Mouse (Mus musculus): ENCODE results near the gene Nt5c3b. TPM values are rescaled to one million over a fixed set of nuclear protein-coding genes. Genes with fewer than 3 reads are reported as not detected.

Gene Nt5c3b
- polyA plus RNA-seq, 1 experiment: 79.9 TPM

GRCm38 (mm10) chr11:100386586-100386985 lies 55.0 kb downstream of the Nt5c3b start:
- Histone ChIP-seq H3K27ac (ENCODE audit: insufficient read depth, low read length) (no peak overlapping the region), H3K27me3 (ENCODE audit: control insufficient read depth, insufficient read depth, low read length) (no peaks in the 10 kb centered on the region), H3K4me3 (replicated peaks; ENCODE audit: insufficient read depth, low read depth, low read length) (no peak overlapping the region), H3K4me1 (ENCODE audit: control insufficient read depth, insufficient read depth, low read length) (peaks cover 52% of the 10 kb centered on the region)
- TF ChIP-seq POLR2A (IDR thresholded peaks at IDR 0.05; ENCODE audit: borderline replicate concordance, insufficient read depth, low read length) (no peak), CTCF (IDR thresholded peaks at IDR 0.05; ENCODE audit: borderline replicate concordance, insufficient read depth, low read depth, low read length) (no peak)
- 70% methylated on average over 5 of the region's 5 CpGs for WGBS
- DNase-seq: no peak

- Histone ChIP-seq H3K4me1 (ENCODE audit: control insufficient read depth, insufficient read depth, low read length) (peaks cover 39% of the 10 kb centered on the region), H3K27ac (ENCODE audit: insufficient read depth, low read length) (no peak overlapping the region), H3K27me3 (ENCODE audit: control insufficient read depth, insufficient read depth, low read length) (no peaks in the 10 kb centered on the region), H3K4me3 (replicated peaks; ENCODE audit: insufficient read depth, low read depth, low read length) (no peak overlapping the region)
- TF ChIP-seq POLR2A (IDR thresholded peaks at IDR 0.05; ENCODE audit: borderline replicate concordance, insufficient read depth, low read length): no peak
- no peak for TF ChIP-seq CTCF (IDR thresholded peaks at IDR 0.05; ENCODE audit: borderline replicate concordance, insufficient read depth, low read depth, low read length)
- WGBS: 88% methylated on average over 3 of the region's 3 CpGs
- DNase-seq: no peak
These were observed 56.6 kb downstream of the Nt5c3b start for GRCm38 (mm10) chr11:100385016-100385415.

GRCm38 (mm10) chr11:100382682-100383081 lies 58.9 kb downstream of the Nt5c3b start:
- TF ChIP-seq CTCF (IDR thresholded peaks at IDR 0.05; ENCODE audit: borderline replicate concordance, insufficient read depth, low read depth, low read length) (no peak), POLR2A (IDR thresholded peaks at IDR 0.05; ENCODE audit: borderline replicate concordance, insufficient read depth, low read length) (no peak)
- WGBS: 79% methylated on average over 6 of the region's 6 CpGs
- Histone ChIP-seq H3K27ac (ENCODE audit: insufficient read depth, low read length) (no peak overlapping the region), H3K27me3 (ENCODE audit: control insufficient read depth, insufficient read depth, low read length) (no peaks in the 10 kb centered on the region), H3K4me1 (ENCODE audit: control insufficient read depth, insufficient read depth, low read length) (peaks cover 20% of the 10 kb centered on the region), H3K4me3 (replicated peaks; ENCODE audit: insufficient read depth, low read depth, low read length) (no peak overlapping the region)
- DNase-seq: no peak

- Histone ChIP-seq H3K4me1 (ENCODE audit: control insufficient read depth, insufficient read depth, low read length) (peaks cover 4% of the 10 kb centered on the region; the same call in 1 of the 2 replicates), H3K27me3 (ENCODE audit: control insufficient read depth, insufficient read depth, low read length) (no peaks in the 10 kb centered on the region), H3K27ac (ENCODE audit: insufficient read depth, low read length) (no peak overlapping the region), H3K4me3 (replicated peaks; ENCODE audit: insufficient read depth, low read depth, low read length) (no peak overlapping the region)
- TF ChIP-seq POLR2A (IDR thresholded peaks at IDR 0.05; ENCODE audit: borderline replicate concordance, insufficient read depth, low read length): no peak
- TF ChIP-seq CTCF (IDR thresholded peaks at IDR 0.05; ENCODE audit: borderline replicate concordance, insufficient read depth, low read depth, low read length): no peak
- 23% methylated on average over 4 of the region's 4 CpGs for WGBS
- no peak for DNase-seq
These were observed 62.3 kb downstream of the Nt5c3b start for GRCm38 (mm10) chr11:100379311-100379710.

- H3K4me1 ChIP-seq (ENCODE audit: control insufficient read depth, insufficient read depth, low read length): peaks cover 3% of the 10 kb centered on the region; the same call in 1 of the 2 replicates
- H3K27me3 ChIP-seq (ENCODE audit: control insufficient read depth, insufficient read depth, low read length): no peaks in the 10 kb centered on the region
- no peak for DNase-seq
- TF ChIP-seq POLR2A (IDR thresholded peaks at IDR 0.05; ENCODE audit: borderline replicate concordance, insufficient read depth, low read length) (no peak), CTCF (IDR thresholded peaks at IDR 0.05; ENCODE audit: borderline replicate concordance, insufficient read depth, low read depth, low read length) (no peak)
- H3K27ac ChIP-seq (ENCODE audit: insufficient read depth, low read length): no peak overlapping the region
- WGBS: 92% methylated on average over 5 of the region's 5 CpGs
- H3K4me3 ChIP-seq (replicated peaks; ENCODE audit: insufficient read depth, low read depth, low read length): no peak overlapping the region
These were observed 63.2 kb downstream of the Nt5c3b start for GRCm38 (mm10) chr11:100378446-100378845.

GRCm38 (mm10) chr11:100377989-100378388 lies 63.6 kb downstream of the Nt5c3b start:
- Histone ChIP-seq H3K4me3 (replicated peaks; ENCODE audit: insufficient read depth, low read depth, low read length) (no peak overlapping the region), H3K27me3 (ENCODE audit: control insufficient read depth, insufficient read depth, low read length) (no peaks in the 10 kb centered on the region), H3K4me1 (ENCODE audit: control insufficient read depth, insufficient read depth, low read length) (no peaks in the 10 kb centered on the region; the same call in 1 of the 2 replicates), H3K27ac (ENCODE audit: insufficient read depth, low read length) (no peak overlapping the region)
- no peak for DNase-seq
- WGBS: 94% methylated on average over 14 of the region's 14 CpGs
- TF ChIP-seq POLR2A (IDR thresholded peaks at IDR 0.05; ENCODE audit: borderline replicate concordance, insufficient read depth, low read length) (no peak), CTCF (IDR thresholded peaks at IDR 0.05; ENCODE audit: borderline replicate concordance, insufficient read depth, low read depth, low read length) (no peak)

GRCm38 (mm10) chr11:100376746-100377389 lies 64.7 kb downstream of the Nt5c3b start:
- Histone ChIP-seq H3K4me1 (ENCODE audit: control insufficient read depth, insufficient read depth, low read length) (no peaks in the 10 kb centered on the region; the same call in 1 of the 2 replicates), H3K4me3 (replicated peaks; ENCODE audit: insufficient read depth, low read depth, low read length) (no peak overlapping the region), H3K27me3 (ENCODE audit: control insufficient read depth, insufficient read depth, low read length) (no peaks in the 10 kb centered on the region), H3K27ac (ENCODE audit: insufficient read depth, low read length) (no peak overlapping the region)
- WGBS: 66% methylated on average over 21 of the region's 21 CpGs
- DNase-seq: no peak
- no peak for TF ChIP-seq POLR2A (IDR thresholded peaks at IDR 0.05; ENCODE audit: borderline replicate concordance, insufficient read depth, low read length)
- TF ChIP-seq CTCF (IDR thresholded peaks at IDR 0.05; ENCODE audit: borderline replicate concordance, insufficient read depth, low read depth, low read length): no peak

GRCm38 (mm10) chr11:100376005-100376404 lies 65.6 kb downstream of the Nt5c3b start:
- Histone ChIP-seq H3K4me3 (replicated peaks; ENCODE audit: insufficient read depth, low read depth, low read length) (no peak overlapping the region), H3K27me3 (ENCODE audit: control insufficient read depth, insufficient read depth, low read length) (no peaks in the 10 kb centered on the region), H3K4me1 (ENCODE audit: control insufficient read depth, insufficient read depth, low read length) (no peaks in the 10 kb centered on the region; the same call in 1 of the 2 replicates), H3K27ac (ENCODE audit: insufficient read depth, low read length) (no peak overlapping the region)
- 71% methylated on average over 4 of the region's 4 CpGs for WGBS
- TF ChIP-seq POLR2A (IDR thresholded peaks at IDR 0.05; ENCODE audit: borderline replicate concordance, insufficient read depth, low read length) (no peak), CTCF (IDR thresholded peaks at IDR 0.05; ENCODE audit: borderline replicate concordance, insufficient read depth, low read depth, low read length) (no peak)
- DNase-seq: no peak

Data from cerebellum, adult 2 months (tissue).